Mouse (Mus musculus) testis, postnatal 14 days (tissue): ENCODE measurements at regions not wholly inside any gene's neighbourhood (a gene's known extent, or its start where the extent isn't known, plus 50 kb on each side); places are given as distances from the start of the nearest gene placed in this dataset.

Experiments used
- DNase-seq: peaks from one replicate; pipeline ENCODE4 v3.0.0; 2021; ENCODE audit warnings: low spot score

- DNase-seq: no peak
Observed at GRCm38 (mm10) chr12:13834723-13835122, 317.1 kb downstream of the Fam84a start.

- DNase-seq: no peak
Observed at GRCm38 (mm10) chr12:13825899-13826298, 326.0 kb downstream of the Fam84a start.

GRCm38 (mm10) chr12:13815500-13815899 is 336.4 kb downstream of the Fam84a start:
- no peak for DNase-seq

GRCm38 (mm10) chr12:13810155-13810515 is 341.7 kb downstream of the Fam84a start:
- DNase-seq: no peak

- no peak for DNase-seq
Observed at GRCm38 (mm10) chr12:13809291-13810154, 342.3 kb downstream of the Fam84a start.

GRCm38 (mm10) chr12:13779752-13780151 is 372.1 kb downstream of the Fam84a start:
- no peak for DNase-seq

GRCm38 (mm10) chr12:13776687-13777086 is 375.2 kb downstream of the Fam84a start:
- no peak for DNase-seq

GRCm38 (mm10) chr12:13769696-13770095 is 382.2 kb downstream of the Fam84a start:
- no peak for DNase-seq

GRCm38 (mm10) chr12:13769156-13769555 is 382.7 kb downstream of the Fam84a start:
- DNase-seq: no peak

- DNase-seq: no peak
Observed at GRCm38 (mm10) chr12:13766486-13766885, 385.4 kb downstream of the Fam84a start.

GRCm38 (mm10) chr12:13753878-13754277 is 398.0 kb downstream of the Fam84a start:
- no peak for DNase-seq

GRCm38 (mm10) chr12:13744323-13744931 is 407.4 kb downstream of the Fam84a start:
- no peak for DNase-seq

GRCm38 (mm10) chr12:13729901-13730637 is 421.8 kb downstream of the Fam84a start:
- no peak for DNase-seq

GRCm38 (mm10) chr12:13728986-13729385 is 422.9 kb downstream of the Fam84a start:
- DNase-seq: no peak

GRCm38 (mm10) chr12:13724511-13724910 is 427.3 kb downstream of the Fam84a start:
- DNase-seq: no peak

- DNase-seq: no peak
Observed at GRCm38 (mm10) chr12:13709806-13710205, 440.9 kb downstream of the Nbas start.

- DNase-seq: no peak
Observed at GRCm38 (mm10) chr12:13707747-13708146, 438.8 kb downstream of the Nbas start.

- DNase-seq: no peak
Observed at GRCm38 (mm10) chr12:13706510-13706909, 437.6 kb downstream of the Nbas start.

- DNase-seq: no peak
Observed at GRCm38 (mm10) chr12:13703604-13704003, 434.7 kb downstream of the Nbas start.

GRCm38 (mm10) chr12:13699858-13700257 is 430.9 kb downstream of the Nbas start:
- DNase-seq: no peak

GRCm38 (mm10) chr12:13698834-13699233 is 429.9 kb downstream of the Nbas start:
- no peak for DNase-seq

- no peak for DNase-seq
Observed at GRCm38 (mm10) chr12:13691394-13692165, 422.6 kb downstream of the Nbas start.
